Mouse (Mus musculus): ENCODE results near the gene Zbp1. TPM values are rescaled to one million over a fixed set of nuclear protein-coding genes. Genes with fewer than 3 reads are reported as not detected.
A peak's percentile ranks its signal among the peaks of the same experiment; 100 is the strongest.

Gene Zbp1
- polyA plus RNA-seq, 1 experiment: 5.7 TPM

DNA sequence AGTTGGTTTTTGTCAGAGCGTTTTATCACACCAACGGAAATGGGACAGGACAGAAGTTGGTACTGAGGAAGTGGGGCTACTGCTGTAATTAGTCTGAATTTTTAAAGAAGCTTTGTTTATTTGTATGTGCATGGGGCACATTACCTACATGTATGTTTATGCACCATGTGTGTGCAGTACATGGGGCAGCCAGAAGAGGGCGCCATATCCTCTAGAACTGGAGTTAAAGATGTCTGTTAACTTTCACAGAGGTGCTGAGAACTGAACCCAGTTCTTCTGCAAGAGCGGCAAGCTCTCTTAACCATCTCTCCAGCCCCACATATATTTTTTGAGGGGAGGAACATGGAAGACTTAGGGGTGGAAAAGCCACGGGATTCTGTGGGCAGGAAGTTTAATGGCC lies 43.0 kb downstream of the Zbp1 start:
- H3K4me3 ChIP-seq (replicated peaks; ENCODE audit: extremely low read depth, low read depth, low read length): no peak overlapping the region
- WGBS: 85% methylated on average over 5 of the region's 5 CpGs
- TF ChIP-seq POLR2A (IDR thresholded peaks at IDR 0.05; ENCODE audit: borderline replicate concordance, extremely low read depth, low read depth, low read length) (no peak), CTCF (IDR thresholded peaks at IDR 0.05; ENCODE audit: insufficient read depth, low read length) (no peak)
- no peaks in the 10 kb centered on the region for H3K4me1 ChIP-seq (ENCODE audit: control insufficient read depth, insufficient read depth, low read length)
- DNase-seq: no peak

GRCm38 (mm10) chr2:173174569-173174968 lies 44.2 kb downstream of the Zbp1 start:
- no peak for DNase-seq
- Histone ChIP-seq H3K4me1 (ENCODE audit: control insufficient read depth, insufficient read depth, low read length) (no peaks in the 10 kb centered on the region), H3K4me3 (replicated peaks; ENCODE audit: extremely low read depth, low read depth, low read length) (no peak overlapping the region)
- TF ChIP-seq CTCF (IDR thresholded peaks at IDR 0.05; ENCODE audit: insufficient read depth, low read length) (no peak), POLR2A (IDR thresholded peaks at IDR 0.05; ENCODE audit: borderline replicate concordance, extremely low read depth, low read depth, low read length) (no peak)
- WGBS: 39% methylated on average over 1 of the region's 1 CpGs

- no peak for DNase-seq
- TF ChIP-seq POLR2A (IDR thresholded peaks at IDR 0.05; ENCODE audit: borderline replicate concordance, extremely low read depth, low read depth, low read length): no peak
- TF ChIP-seq CTCF (IDR thresholded peaks at IDR 0.05; ENCODE audit: insufficient read depth, low read length): no peak
- Histone ChIP-seq H3K4me3 (replicated peaks; ENCODE audit: extremely low read depth, low read depth, low read length) (no peak overlapping the region), H3K4me1 (ENCODE audit: control insufficient read depth, insufficient read depth, low read length) (no peaks in the 10 kb centered on the region)
- WGBS: 8% methylated on average over 22 of the region's 22 CpGs
Observed at GRCm38 (mm10) chr2:173173521-173174511, 44.9 kb downstream of the Zbp1 start.

GRCm38 (mm10) chr2:173173008-173173407 lies 45.7 kb downstream of the Zbp1 start:
- WGBS: 24% methylated on average over 2 of the region's 2 CpGs
- Histone ChIP-seq H3K4me1 (ENCODE audit: control insufficient read depth, insufficient read depth, low read length) (no peaks in the 10 kb centered on the region), H3K4me3 (replicated peaks; ENCODE audit: extremely low read depth, low read depth, low read length) (no peak overlapping the region)
- no peak for DNase-seq
- TF ChIP-seq POLR2A (IDR thresholded peaks at IDR 0.05; ENCODE audit: borderline replicate concordance, extremely low read depth, low read depth, low read length): no peak
- no peak for TF ChIP-seq CTCF (IDR thresholded peaks at IDR 0.05; ENCODE audit: insufficient read depth, low read length)

- Histone ChIP-seq H3K4me3 (replicated peaks; ENCODE audit: extremely low read depth, low read depth, low read length) (no peak overlapping the region), H3K4me1 (ENCODE audit: control insufficient read depth, insufficient read depth, low read length) (no peaks in the 10 kb centered on the region)
- TF ChIP-seq POLR2A (IDR thresholded peaks at IDR 0.05; ENCODE audit: borderline replicate concordance, extremely low read depth, low read depth, low read length) (no peak), CTCF (IDR thresholded peaks at IDR 0.05; ENCODE audit: insufficient read depth, low read length) (no peak)
- DNase-seq: no peak
- 100% methylated on average over 1 of the region's 1 CpGs for WGBS
Observed at GRCm38 (mm10) chr2:173172386-173172785, 46.3 kb downstream of the Zbp1 start.

DNA sequence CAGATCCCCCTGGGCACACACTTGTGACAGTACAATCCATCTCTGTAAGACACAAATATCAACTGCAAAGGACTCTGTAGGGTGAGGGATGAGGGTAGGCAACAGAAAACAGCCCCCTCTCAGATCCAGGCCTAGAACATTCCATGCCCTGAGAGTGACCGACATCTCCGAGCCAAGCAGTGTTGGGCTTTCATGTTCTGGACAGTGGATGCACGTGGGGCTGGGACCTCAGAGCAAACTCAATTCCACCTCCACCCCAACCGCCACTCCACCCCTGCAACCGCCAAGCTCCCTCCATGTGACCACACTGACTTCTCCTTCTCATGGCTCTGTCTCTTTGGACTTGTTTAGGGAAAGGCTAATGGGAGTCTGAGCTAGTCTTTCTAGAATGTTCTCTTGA lies 46.8 kb downstream of the Zbp1 start:
- no peaks in the 10 kb centered on the region for H3K4me1 ChIP-seq (ENCODE audit: control insufficient read depth, insufficient read depth, low read length)
- no peak overlapping the region for H3K4me3 ChIP-seq (replicated peaks; ENCODE audit: extremely low read depth, low read depth, low read length)
- TF ChIP-seq POLR2A (IDR thresholded peaks at IDR 0.05; ENCODE audit: borderline replicate concordance, extremely low read depth, low read depth, low read length): no peak
- TF ChIP-seq CTCF (IDR thresholded peaks at IDR 0.05; ENCODE audit: insufficient read depth, low read length): no peak
- DNase-seq: no peak
- 75% methylated on average over 5 of the region's 5 CpGs for WGBS

GRCm38 (mm10) chr2:173171470-173171869 lies 47.3 kb downstream of the Zbp1 start:
- DNase-seq: no peak
- Histone ChIP-seq H3K4me1 (ENCODE audit: control insufficient read depth, insufficient read depth, low read length) (no peaks in the 10 kb centered on the region), H3K4me3 (replicated peaks; ENCODE audit: extremely low read depth, low read depth, low read length) (no peak overlapping the region)
- 3% methylated on average over 30 of the region's 30 CpGs for WGBS
- TF ChIP-seq CTCF (IDR thresholded peaks at IDR 0.05; ENCODE audit: insufficient read depth, low read length) (no peak), POLR2A (IDR thresholded peaks at IDR 0.05; ENCODE audit: borderline replicate concordance, extremely low read depth, low read depth, low read length) (no peak)

GRCm38 (mm10) chr2:173170715-173171114 lies 48.0 kb downstream of the Zbp1 start:
- H3K4me1 ChIP-seq (ENCODE audit: control insufficient read depth, insufficient read depth, low read length): no peaks in the 10 kb centered on the region
- no peak overlapping the region for H3K4me3 ChIP-seq (replicated peaks; ENCODE audit: extremely low read depth, low read depth, low read length)
- 56% methylated on average over 2 of the region's 2 CpGs for WGBS
- TF ChIP-seq POLR2A (IDR thresholded peaks at IDR 0.05; ENCODE audit: borderline replicate concordance, extremely low read depth, low read depth, low read length) (no peak), CTCF (IDR thresholded peaks at IDR 0.05; ENCODE audit: insufficient read depth, low read length) (peak; percentile 44; the same call in 1 of the 2 replicates)
- no peak for DNase-seq

- WGBS: 59% methylated on average over 2 of the region's 2 CpGs
- TF ChIP-seq CTCF (IDR thresholded peaks at IDR 0.05; ENCODE audit: insufficient read depth, low read length): no peak
- TF ChIP-seq POLR2A (IDR thresholded peaks at IDR 0.05; ENCODE audit: borderline replicate concordance, extremely low read depth, low read depth, low read length): no peak
- no peak overlapping the region for H3K4me3 ChIP-seq (replicated peaks; ENCODE audit: extremely low read depth, low read depth, low read length)
- no peak for DNase-seq
- H3K4me1 ChIP-seq (ENCODE audit: control insufficient read depth, insufficient read depth, low read length): no peaks in the 10 kb centered on the region
Observed at GRCm38 (mm10) chr2:173170081-173170480, 48.6 kb downstream of the Zbp1 start.

DNA sequence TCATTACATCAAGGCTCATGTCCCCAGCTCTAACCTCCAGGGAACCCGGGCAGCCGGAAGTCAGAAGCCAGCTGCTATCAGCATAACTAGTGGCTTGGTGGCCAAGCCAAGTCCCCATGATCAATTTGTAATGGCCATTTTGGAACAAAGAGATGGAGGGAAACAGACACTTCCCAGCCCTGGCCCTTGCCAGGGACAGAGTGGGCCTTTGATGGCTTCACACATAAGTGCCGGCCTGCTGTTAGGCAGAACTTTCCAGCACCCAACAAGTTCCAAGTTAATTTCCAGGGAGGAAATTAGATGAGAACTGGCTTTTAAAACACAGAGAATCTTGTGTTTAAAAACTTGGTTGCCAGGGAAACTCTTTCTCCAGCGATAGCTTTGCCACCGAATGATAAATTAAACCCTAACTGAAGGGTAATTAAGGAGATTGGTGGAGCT lies 50.3 kb downstream of the Zbp1 start:
- Histone ChIP-seq H3K4me1 (ENCODE audit: control insufficient read depth, insufficient read depth, low read length) (no peaks in the 10 kb centered on the region), H3K4me3 (replicated peaks; ENCODE audit: extremely low read depth, low read depth, low read length) (no peak overlapping the region)
- no peak for DNase-seq
- TF ChIP-seq POLR2A (IDR thresholded peaks at IDR 0.05; ENCODE audit: borderline replicate concordance, extremely low read depth, low read depth, low read length) (no peak), CTCF (IDR thresholded peaks at IDR 0.05; ENCODE audit: insufficient read depth, low read length) (no peak)
- WGBS: 55% methylated on average over 5 of the region's 5 CpGs

Data from lung, adult 2 months (tissue).